Mouse (Mus musculus): Measurements from ENCODE around the gene Hmgcs1.

DNA sequence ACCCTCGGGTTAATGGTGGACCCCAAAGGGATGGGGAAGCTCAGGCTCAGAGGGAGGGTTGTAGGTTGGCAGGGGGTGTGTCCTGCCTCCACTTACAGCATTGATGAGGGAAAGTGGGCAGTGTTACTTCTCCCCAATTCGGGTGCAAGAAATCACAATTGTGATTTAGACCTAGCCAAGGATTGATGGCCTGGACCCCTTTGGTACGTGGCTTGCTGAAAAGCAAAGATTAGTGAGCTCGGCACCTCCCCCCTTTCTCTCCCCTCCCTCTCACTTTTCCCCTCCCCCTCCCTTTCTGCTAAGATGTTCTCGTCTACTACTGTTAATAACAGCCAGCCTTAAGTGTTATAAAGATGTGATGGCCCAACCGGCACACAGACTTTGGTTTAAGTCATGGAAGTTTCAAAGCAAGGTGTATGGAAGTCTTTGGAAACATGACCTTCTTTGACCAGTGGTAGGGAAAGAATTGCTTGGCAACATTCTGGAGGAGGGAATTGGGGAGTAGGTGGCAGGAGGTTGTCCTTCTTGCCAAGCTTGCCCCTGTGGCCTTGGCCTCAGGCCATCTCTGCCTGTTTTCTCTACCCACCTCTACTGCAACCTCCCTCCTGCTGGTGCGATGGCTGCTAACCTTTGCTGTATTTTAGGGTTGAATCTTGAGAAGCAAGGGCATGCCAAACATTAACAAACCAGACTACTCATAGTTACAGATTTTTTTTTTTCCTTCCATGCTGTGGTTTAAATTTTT, 869 bp downstream of the Hmgcs1 start:
- TF ChIP-seq CTCF (IDR thresholded peaks at IDR 0.05; ENCODE audit: low read depth, low read length) (no peak), GATA1 (IDR thresholded peaks at IDR 0.05; ENCODE audit: borderline replicate concordance, low read length) (no peak)

Measured in G1E (cell line).